Mouse (Mus musculus): ENCODE measurements at regions not wholly inside any gene's neighbourhood (a gene's known extent, or its start where the extent isn't known, plus 50 kb on each side); places are given as distances from the start of the nearest gene placed in this dataset.

DNA sequence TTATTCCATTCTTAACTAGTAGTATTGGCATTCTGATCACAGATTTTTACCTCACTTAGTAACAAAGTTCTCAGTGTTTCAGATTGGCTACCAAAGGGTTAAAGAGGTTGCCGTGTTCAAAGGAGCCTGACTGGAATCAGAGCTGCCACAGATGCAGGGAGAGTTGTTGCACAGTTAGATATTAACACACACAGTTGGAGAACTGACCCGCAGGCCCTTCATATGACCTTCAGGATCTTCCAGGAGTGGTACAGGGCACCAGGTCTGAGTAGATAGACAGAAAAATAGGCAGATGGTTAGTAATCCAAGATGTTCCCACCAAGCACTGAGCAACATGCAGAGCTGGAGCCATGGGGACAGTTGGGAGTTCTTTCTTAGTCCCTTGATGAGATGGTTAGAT, 123.1 kb downstream of the Tmem17 start:
- H3K27me3 ChIP-seq = no peaks in the 10 kb centered on the region
- no peak overlapping the region for H3K27ac ChIP-seq (replicated peaks)
- H3K9me3 ChIP-seq = no peaks in the 10 kb centered on the region
- no peak overlapping the region for H3K4me2 ChIP-seq (replicated peaks)
- WGBS = 52% methylated on average over 2 of the region's 2 CpGs
- H3K4me1 ChIP-seq = peaks cover 6% of the 10 kb centered on the region; the same call in 1 of the 2 replicates
- no peak overlapping the region for H3K9ac ChIP-seq (replicated peaks)
- no peaks in the 10 kb centered on the region for H3K36me3 ChIP-seq
- no peak overlapping the region for H3K4me3 ChIP-seq
- no peak for ATAC-seq (replicated peaks)

DNA sequence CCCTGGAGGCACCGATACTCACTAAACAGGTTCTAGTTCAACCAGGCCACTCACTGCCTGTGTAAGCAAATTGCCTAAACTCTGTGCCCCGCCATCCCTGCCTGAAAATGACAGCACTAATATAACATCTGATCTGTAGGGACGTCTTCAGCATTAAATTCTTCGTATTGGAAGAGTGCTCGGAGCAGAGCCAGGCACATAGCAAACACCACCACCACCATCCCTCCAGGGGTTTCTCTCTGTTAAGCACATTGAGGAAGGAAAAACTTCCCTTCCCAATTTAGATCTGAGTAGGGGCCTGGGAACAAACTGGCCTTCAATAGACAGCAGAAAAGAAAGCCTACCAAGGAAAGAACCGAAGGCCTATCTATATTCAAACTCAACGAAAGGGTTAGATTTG, 124.4 kb downstream of the Tmem17 start:
- Histone ChIP-seq H3K27ac (replicated peaks) (no peak overlapping the region), H3K27me3 (no peaks in the 10 kb centered on the region), H3K9me3 (no peaks in the 10 kb centered on the region), H3K4me3 (no peak overlapping the region), H3K9ac (replicated peaks) (no peak overlapping the region), H3K4me1 (peaks cover 6% of the 10 kb centered on the region; the same call in 1 of the 2 replicates), H3K36me3 (no peaks in the 10 kb centered on the region), H3K4me2 (replicated peaks) (no peak overlapping the region)
- WGBS = 84% methylated on average over 7 of the region's 7 CpGs
- ATAC-seq (replicated peaks) = no peak

DNA sequence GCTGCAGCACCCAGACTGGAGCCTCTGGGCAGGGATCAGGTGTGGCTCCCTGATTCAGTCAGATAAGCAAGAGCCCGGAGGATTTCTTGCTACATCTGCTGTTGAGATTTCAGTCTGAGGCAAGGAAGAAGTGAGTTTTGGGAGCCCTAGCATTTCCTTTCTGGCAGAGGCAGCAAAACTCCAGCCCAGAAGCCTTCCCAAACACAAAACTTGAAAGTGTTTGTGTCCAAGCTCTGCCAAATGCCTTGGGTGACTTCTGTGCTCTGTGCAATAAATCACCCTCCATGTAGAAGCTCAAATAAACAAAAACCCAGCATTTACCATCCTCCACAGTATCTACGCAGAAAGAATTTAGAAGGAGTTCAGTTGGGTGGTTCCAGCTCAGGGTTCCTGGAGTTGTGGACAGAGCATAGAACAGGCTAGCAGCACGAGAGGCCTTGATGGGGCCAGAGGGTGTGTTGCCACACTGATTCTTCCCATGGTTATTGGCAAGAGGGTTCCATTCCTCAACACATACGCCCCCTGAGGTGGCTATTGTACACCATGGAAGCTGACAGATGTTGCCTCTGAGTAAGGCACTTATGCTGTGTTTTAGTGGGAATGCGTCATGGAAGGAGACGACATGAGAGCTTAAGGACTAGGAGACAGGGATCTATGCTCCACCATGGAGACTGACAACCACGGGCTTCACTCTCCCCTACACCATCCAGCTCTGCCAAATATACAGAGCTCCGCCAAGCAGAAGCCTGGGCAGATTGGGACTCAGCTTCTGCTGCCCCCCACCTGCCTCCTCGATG, 125.1 kb downstream of the Tmem17 start:
- Histone ChIP-seq H3K27me3 (no peaks in the 10 kb centered on the region), H3K4me1 (peaks cover 2% of the 10 kb centered on the region; the same call in 1 of the 2 replicates), H3K9ac (replicated peaks) (no peak overlapping the region), H3K36me3 (no peaks in the 10 kb centered on the region), H3K4me2 (replicated peaks) (no peak overlapping the region), H3K27ac (replicated peaks) (no peak overlapping the region), H3K9me3 (no peaks in the 10 kb centered on the region), H3K4me3 (no peak overlapping the region)
- WGBS = 86% methylated on average over 9 of the region's 9 CpGs
- no peak for ATAC-seq (replicated peaks)

DNA sequence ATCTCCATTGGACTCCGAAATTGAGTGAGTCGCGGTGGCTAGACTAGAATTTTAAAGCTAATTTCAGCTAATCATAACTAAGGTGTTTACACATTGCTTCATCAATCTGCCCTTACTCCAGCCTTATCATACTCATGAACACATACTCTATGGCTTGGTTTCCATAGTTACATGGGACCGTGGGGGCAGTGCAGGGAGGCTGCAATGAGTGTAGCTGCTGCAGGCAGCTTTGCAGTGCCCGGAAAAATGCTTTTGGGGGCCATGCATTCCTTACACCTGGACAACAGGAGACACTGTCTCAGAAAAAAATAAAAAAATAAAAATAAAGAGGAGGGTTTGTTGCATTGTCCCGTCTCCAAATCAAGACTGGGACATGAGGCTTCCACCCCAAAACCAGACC, 126.3 kb downstream of the Tmem17 start:
- H3K4me1 ChIP-seq = no peaks in the 10 kb centered on the region
- H3K9me3 ChIP-seq = no peaks in the 10 kb centered on the region
- H3K36me3 ChIP-seq = no peaks in the 10 kb centered on the region
- 77% methylated on average over 6 of the region's 6 CpGs for WGBS
- H3K27me3 ChIP-seq = no peaks in the 10 kb centered on the region
- H3K27ac ChIP-seq (replicated peaks) = no peak overlapping the region
- H3K4me2 ChIP-seq (replicated peaks) = no peak overlapping the region
- H3K9ac ChIP-seq (replicated peaks) = no peak overlapping the region
- ATAC-seq (replicated peaks) = no peak
- H3K4me3 ChIP-seq = no peak overlapping the region

DNA sequence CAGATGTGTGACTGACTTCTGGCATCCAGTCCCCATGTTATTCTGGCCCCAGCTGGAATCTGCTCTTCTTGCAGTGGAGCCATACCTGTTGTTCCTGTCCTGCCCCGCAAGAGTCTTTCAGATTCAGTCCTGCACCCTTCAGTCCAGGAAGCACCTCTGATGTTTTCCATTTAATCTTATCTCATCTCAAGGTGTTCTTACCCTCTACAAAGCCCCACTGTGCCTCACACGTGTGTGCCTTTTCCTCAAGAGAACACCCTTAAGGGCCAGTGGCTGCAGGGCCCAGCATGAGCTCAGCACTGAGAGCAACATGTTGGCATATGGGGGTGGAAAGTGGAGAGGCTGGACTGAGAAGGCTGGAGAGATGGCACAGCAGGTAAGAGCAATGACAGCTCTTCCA, 126.8 kb downstream of the Tmem17 start:
- WGBS = 82% methylated on average over 2 of the region's 2 CpGs
- Histone ChIP-seq H3K4me1 (no peaks in the 10 kb centered on the region), H3K4me3 (no peak overlapping the region), H3K27me3 (no peaks in the 10 kb centered on the region), H3K9me3 (no peaks in the 10 kb centered on the region), H3K27ac (replicated peaks) (no peak overlapping the region), H3K9ac (replicated peaks) (no peak overlapping the region), H3K36me3 (no peaks in the 10 kb centered on the region), H3K4me2 (replicated peaks) (no peak overlapping the region)
- ATAC-seq (replicated peaks) = no peak

DNA sequence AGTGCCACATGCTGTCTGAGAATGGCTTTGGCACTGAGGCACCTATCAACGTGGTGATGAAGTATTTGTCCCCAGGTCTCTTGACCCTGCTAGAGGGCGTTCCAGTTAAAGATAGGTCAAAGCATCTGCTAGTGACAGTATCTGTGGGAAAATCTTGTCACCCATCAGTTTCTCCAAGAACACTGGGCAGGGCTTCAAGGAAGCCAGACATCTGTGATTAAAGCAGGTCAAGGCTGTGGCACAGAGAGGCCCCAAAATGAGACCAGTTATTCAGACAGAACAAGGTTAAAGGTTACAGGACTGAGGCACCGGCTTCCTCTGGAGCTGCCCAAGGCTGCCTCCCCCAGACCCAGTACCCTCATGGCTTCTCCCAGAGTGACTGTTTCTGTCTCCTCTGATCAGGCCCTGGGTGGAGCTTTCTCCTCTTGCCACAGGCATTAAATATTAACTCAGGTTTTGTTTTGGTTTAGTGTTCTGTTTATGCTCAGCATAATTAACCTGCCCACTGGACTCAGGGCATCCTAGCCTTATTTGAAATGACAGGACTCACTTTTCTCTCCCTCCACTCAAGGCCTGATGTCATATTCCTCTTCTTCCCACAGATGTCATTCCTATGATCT, 128.6 kb downstream of the Tmem17 start:
- H3K4me3 ChIP-seq = no peak overlapping the region
- H3K4me2 ChIP-seq (replicated peaks) = no peak overlapping the region
- 76% methylated on average over 3 of the region's 3 CpGs for WGBS
- ATAC-seq (replicated peaks) = no peak
- no peak overlapping the region for H3K27ac ChIP-seq (replicated peaks)
- H3K9ac ChIP-seq (replicated peaks) = no peak overlapping the region
- no peaks in the 10 kb centered on the region for H3K9me3 ChIP-seq
- H3K27me3 ChIP-seq = no peaks in the 10 kb centered on the region
- no peaks in the 10 kb centered on the region for H3K4me1 ChIP-seq
- H3K36me3 ChIP-seq = no peaks in the 10 kb centered on the region

DNA sequence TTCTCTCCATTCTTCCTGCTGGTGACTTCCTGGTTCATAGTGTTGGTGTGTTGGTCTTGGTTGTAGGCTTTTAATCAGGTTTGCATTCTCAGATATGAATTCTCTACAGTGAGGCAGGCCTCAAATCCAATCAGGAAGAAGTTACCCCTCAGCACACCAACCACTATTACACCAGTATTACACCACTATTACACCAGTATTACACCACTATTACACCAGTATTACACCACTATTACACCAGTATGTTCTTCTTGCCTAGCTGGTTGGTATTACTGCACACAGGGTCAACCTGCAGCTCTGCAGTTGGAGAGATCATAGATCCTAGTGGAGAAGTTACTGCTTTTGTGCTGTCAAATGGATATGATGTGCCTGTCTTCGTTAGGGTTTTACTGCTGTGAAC, 129.6 kb downstream of the Tmem17 start:
- H3K4me2 ChIP-seq (replicated peaks) = no peak overlapping the region
- no peak for ATAC-seq (replicated peaks)
- H3K27ac ChIP-seq (replicated peaks) = no peak overlapping the region
- no peaks in the 10 kb centered on the region for H3K9me3 ChIP-seq
- no peaks in the 10 kb centered on the region for H3K27me3 ChIP-seq
- H3K9ac ChIP-seq (replicated peaks) = no peak overlapping the region
- no peaks in the 10 kb centered on the region for H3K4me1 ChIP-seq
- no peaks in the 10 kb centered on the region for H3K36me3 ChIP-seq
- no peak overlapping the region for H3K4me3 ChIP-seq
- WGBS = 73% methylated on average over 1 of the region's 1 CpGs

DNA sequence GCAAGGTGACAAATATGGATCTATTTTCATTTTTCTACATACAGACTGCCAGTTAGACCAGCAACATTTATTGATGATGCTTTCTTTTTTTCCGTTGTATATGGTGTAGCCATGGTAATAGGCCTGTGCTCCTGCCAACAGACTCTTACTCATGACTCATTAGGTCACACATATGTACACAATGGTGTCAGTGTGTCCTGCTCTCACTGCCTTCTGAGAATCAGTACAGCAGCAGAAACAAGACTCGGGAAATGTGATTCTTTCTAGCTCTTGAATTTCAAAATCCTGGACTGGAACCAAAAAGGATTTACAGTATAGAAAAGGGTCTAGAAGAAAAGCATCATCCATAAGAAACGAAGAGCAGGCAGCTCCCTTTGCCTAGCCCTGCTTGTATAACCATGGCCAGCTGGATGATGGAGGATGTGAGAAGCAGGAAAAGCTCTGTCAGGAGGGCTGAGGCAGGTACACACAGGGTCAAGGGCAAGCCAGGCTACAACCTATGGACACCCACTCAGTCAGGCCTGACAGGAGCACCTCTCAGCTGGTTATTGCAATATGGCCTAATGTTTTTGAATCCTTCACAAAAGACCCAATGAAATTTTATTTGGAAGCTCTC, 132.2 kb downstream of the Tmem17 start:
- Histone ChIP-seq H3K27ac (replicated peaks) (no peak overlapping the region), H3K4me1 (no peaks in the 10 kb centered on the region), H3K27me3 (no peaks in the 10 kb centered on the region), H3K4me2 (replicated peaks) (no peak overlapping the region), H3K36me3 (no peaks in the 10 kb centered on the region), H3K9me3 (no peaks in the 10 kb centered on the region), H3K9ac (replicated peaks) (no peak overlapping the region), H3K4me3 (no peak overlapping the region)
- no peak for ATAC-seq (replicated peaks)
- WGBS = 36% methylated on average over 3 of the region's 3 CpGs

DNA sequence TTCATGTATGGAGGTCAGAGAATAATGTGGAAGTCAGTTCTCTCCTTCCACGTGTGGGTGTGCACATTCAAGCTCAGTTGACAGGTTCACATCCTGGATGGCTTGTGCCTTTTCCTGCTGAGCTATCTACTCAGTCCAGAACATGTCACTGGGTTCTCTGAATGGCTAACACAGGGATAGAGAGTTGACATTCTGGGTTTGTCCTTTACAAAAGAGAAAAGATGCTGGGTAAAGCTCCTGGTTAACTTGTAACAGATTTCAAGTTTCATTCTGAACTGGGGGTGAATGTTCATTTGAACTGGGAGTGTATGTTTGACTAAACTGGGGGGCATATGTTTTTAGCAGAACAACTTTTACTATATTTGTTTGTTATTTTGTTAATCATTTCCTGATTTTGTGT, 133.0 kb downstream of the Tmem17 start:
- no peak overlapping the region for H3K9ac ChIP-seq (replicated peaks)
- 65% methylated on average over 1 of the region's 1 CpGs for WGBS
- ATAC-seq (replicated peaks) = no peak
- H3K27me3 ChIP-seq = no peaks in the 10 kb centered on the region
- no peak overlapping the region for H3K4me2 ChIP-seq (replicated peaks)
- H3K27ac ChIP-seq (replicated peaks) = no peak overlapping the region
- no peak overlapping the region for H3K4me3 ChIP-seq
- H3K9me3 ChIP-seq = no peaks in the 10 kb centered on the region
- H3K36me3 ChIP-seq = no peaks in the 10 kb centered on the region
- no peaks in the 10 kb centered on the region for H3K4me1 ChIP-seq

DNA sequence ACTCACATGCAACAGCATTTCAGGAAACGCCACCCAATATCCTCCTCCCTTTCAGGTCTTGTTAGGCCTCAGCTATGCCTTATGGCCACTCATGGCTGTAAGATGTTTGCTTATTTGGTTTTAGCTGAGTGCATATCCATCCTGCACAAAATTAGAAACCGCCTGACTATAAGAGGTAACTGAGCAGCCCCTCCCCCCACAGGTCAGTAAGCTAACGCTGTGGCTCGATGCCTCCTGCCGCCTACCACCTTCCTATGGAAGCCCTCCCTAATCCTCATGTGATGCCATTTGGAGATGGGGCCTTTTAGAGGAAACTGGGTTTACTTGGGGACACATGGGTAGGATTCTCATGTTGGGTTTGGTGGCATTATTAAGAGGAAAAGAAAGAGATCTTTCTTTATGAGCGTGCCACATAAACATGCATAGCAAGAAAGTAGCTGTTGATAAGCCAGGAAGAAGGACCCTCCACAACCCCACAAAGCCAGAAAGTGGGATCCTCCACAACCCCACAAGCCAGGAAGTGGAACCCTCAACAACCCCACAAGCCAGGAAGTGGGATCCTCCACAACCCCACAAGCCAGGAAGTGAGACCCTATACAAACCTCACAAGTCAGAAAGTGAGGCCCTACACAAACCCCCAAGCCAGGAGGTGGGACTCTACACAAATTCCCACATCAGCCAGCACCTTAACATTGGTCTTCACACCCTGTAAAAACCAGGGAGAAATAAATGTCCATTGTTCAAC, 134.5 kb downstream of the Tmem17 start:
- no peaks in the 10 kb centered on the region for H3K9me3 ChIP-seq
- H3K9ac ChIP-seq (replicated peaks) = no peak overlapping the region
- H3K27ac ChIP-seq (replicated peaks) = no peak overlapping the region
- H3K4me1 ChIP-seq = no peaks in the 10 kb centered on the region
- H3K27me3 ChIP-seq = no peaks in the 10 kb centered on the region
- no peak for ATAC-seq (replicated peaks)
- H3K36me3 ChIP-seq = no peaks in the 10 kb centered on the region
- no peak overlapping the region for H3K4me3 ChIP-seq
- no peak overlapping the region for H3K4me2 ChIP-seq (replicated peaks)
- 62% methylated on average over 6 of the region's 6 CpGs for WGBS

DNA sequence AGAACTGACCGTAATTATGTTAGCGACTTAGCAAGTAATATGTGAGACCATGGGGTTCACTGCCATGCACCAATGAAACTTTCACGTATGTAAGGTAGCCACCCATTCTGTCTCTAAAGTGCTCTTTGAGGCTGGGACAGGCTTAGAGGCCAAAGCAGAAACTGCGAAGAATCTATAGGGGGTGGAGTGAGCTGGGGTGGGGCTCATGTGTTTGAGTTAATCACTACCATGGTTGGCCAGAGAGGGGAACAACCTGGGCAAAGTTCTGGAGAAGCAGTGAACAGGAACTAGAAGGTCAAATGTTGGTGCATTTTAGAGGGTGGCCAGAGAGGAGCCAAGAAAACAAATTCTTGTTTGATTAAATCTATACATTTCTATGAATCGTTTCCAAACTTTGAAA, 136.4 kb downstream of the Tmem17 start:
- WGBS = 87% methylated on average over 5 of the region's 5 CpGs
- H3K27me3 ChIP-seq = no peaks in the 10 kb centered on the region
- H3K27ac ChIP-seq (replicated peaks) = no peak overlapping the region
- no peak overlapping the region for H3K4me2 ChIP-seq (replicated peaks)
- no peak overlapping the region for H3K9ac ChIP-seq (replicated peaks)
- H3K9me3 ChIP-seq = no peaks in the 10 kb centered on the region
- ATAC-seq (replicated peaks) = no peak
- H3K36me3 ChIP-seq = no peaks in the 10 kb centered on the region
- H3K4me3 ChIP-seq = no peak overlapping the region
- no peaks in the 10 kb centered on the region for H3K4me1 ChIP-seq

DNA sequence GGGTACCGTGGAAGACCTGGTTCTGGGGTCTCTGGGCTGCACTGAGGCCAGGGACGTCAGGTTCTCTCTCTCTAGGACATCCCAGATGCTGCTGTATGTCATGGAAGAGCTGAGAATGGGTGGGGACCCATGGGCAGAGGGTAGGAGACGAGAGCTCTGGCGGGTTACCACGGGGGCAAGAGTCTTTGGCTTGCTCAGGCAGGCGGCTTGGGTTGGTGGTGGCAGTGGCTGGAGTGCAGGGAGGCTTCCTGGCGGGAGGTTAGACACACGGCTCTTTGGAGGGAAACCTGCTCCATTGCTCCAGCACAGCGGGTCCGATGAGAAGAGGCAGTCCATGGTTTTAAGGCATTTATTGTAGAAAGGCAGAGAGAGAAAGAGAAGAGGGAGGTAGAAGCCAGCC, 138.9 kb downstream of the Tmem17 start:
- Histone ChIP-seq H3K36me3 (no peaks in the 10 kb centered on the region), H3K9me3 (no peaks in the 10 kb centered on the region), H3K4me2 (replicated peaks) (no peak overlapping the region), H3K27ac (replicated peaks) (no peak overlapping the region), H3K4me1 (no peaks in the 10 kb centered on the region), H3K9ac (replicated peaks) (no peak overlapping the region), H3K27me3 (no peaks in the 10 kb centered on the region), H3K4me3 (no peak overlapping the region)
- WGBS = 86% methylated on average over 10 of the region's 10 CpGs
- no peak for ATAC-seq (replicated peaks)

All from forebrain, embryonic 15.5 days (tissue).